In the genomic region with DNA sequence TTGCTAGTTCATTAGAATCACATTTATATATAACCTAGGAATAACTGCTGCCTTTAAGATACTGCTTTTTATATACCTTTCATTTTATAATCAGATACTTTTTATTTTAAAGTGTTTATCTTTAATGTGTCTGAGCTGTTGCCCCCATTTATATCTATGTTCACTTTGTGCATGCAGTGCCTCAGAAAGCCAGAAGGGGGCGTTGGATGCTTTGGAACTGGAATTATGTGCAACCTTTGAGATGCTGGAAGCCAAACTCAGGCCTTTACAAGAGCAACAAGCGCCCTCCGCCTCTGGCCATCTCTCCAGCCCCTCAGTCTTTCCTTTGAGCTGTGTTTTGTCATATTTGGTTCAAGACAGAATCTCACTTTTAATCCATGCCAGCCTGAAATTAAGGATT, we compare ENCODE assay signal across 21 mouse cellular contexts. TPM values are rescaled to one million over a fixed set of nuclear protein-coding genes. Genes with fewer than 3 reads are reported as not detected.
DNase-seq lines count a peak whose midpoint lies in the region; ATAC-seq and TF ChIP-seq lines count a peak whose summit lies in the region.
"Had no signal": no experiment of that assay in that cellular context is flagged by ENCODE, and none has a peak within 500 bp of the region (broad histone marks: within the 10 kb centered on the region; RNA-seq: fewer than 3 reads in every experiment).

No protein-coding gene starts in this region.

- TF ChIP-seq RAD21 in MEL (IDR thresholded peaks at IDR 0.05; ENCODE audit: low read depth, low read length): no peak; the same call in 1 of the 2 replicates

- no peaks in the 10 kb centered on the region for H3K27me3 ChIP-seq in hindbrain, postnatal 0 days (ENCODE audit: insufficient read depth, low read length)
- no peaks in the 10 kb centered on the region for H3K27me3 ChIP-seq in hindbrain, embryonic 13.5 days
- H3K27me3 ChIP-seq in lung, embryonic 14.5 days (ENCODE audit: insufficient read depth, low read length): no peaks in the 10 kb centered on the region
- H3K27me3 ChIP-seq in MEL (ENCODE audit: control insufficient read depth in 1 of 2, insufficient read depth in 2 of 2, low read length in 2 of 2): no peaks in the 10 kb centered on the region
- H3K27me3 ChIP-seq in stomach, postnatal 0 days (ENCODE audit: control insufficient read depth, insufficient read depth, low read length): no peaks in the 10 kb centered on the region
- H3K27me3 ChIP-seq: heart, embryonic 15.5 days; kidney, embryonic 15.5 days; midbrain, embryonic 12.5 days; neural tube, embryonic 15.5 days had no signal

- TF ChIP-seq POLR2A in MEL (IDR thresholded peaks at IDR 0.05; ENCODE audit: control insufficient read depth in 1 of 2, insufficient read depth in 1 of 2, low read depth in 1 of 2, low read length in 2 of 2, poor library complexity in 1 of 2): no peak

- H3K4me2 ChIP-seq in hindbrain, postnatal 0 days (ENCODE audit: low read depth, low read length): no peak overlapping the region
- H3K4me2 ChIP-seq in hindbrain, embryonic 13.5 days: no peak overlapping the region
- H3K4me2 ChIP-seq in lung, embryonic 14.5 days: no peak overlapping the region
- no peak overlapping the region for H3K4me2 ChIP-seq in stomach, postnatal 0 days (replicated peaks; ENCODE audit: low read depth)
- H3K4me2 ChIP-seq: heart, embryonic 15.5 days; kidney, embryonic 15.5 days; midbrain, embryonic 12.5 days; neural tube, embryonic 15.5 days had no signal

- H3K27ac ChIP-seq in hindbrain, postnatal 0 days: no peak overlapping the region
- H3K27ac ChIP-seq in hindbrain, embryonic 13.5 days: no peak overlapping the region
- no peak overlapping the region for H3K27ac ChIP-seq in lung, embryonic 14.5 days (ENCODE audit: low read depth)
- H3K27ac ChIP-seq in MEL (ENCODE audit: control insufficient read depth, low read depth, low read length): no peak overlapping the region
- H3K27ac ChIP-seq in stomach, postnatal 0 days (replicated peaks): no peak overlapping the region
- H3K27ac ChIP-seq: heart, embryonic 15.5 days; kidney, embryonic 15.5 days; midbrain, embryonic 12.5 days; neural tube, embryonic 15.5 days had no signal

- H3K9me3 ChIP-seq in hindbrain, postnatal 0 days (ENCODE audit: low read length): no peaks in the 10 kb centered on the region
- H3K9me3 ChIP-seq in hindbrain, embryonic 13.5 days: no peaks in the 10 kb centered on the region
- H3K9me3 ChIP-seq in lung, embryonic 14.5 days (ENCODE audit: low read depth, low read length): no peaks in the 10 kb centered on the region
- no peaks in the 10 kb centered on the region for H3K9me3 ChIP-seq in MEL (replicated peaks; ENCODE audit: insufficient read depth, low read length)
- H3K9me3 ChIP-seq in stomach, postnatal 0 days (ENCODE audit: control insufficient read depth, low read length): no peaks in the 10 kb centered on the region
- H3K9me3 ChIP-seq: heart, embryonic 15.5 days; kidney, embryonic 15.5 days; midbrain, embryonic 12.5 days; neural tube, embryonic 15.5 days had no signal

- no peak overlapping the region for H3K4me3 ChIP-seq in hindbrain, postnatal 0 days (ENCODE audit: low read length)
- H3K4me3 ChIP-seq in hindbrain, embryonic 13.5 days: no peak overlapping the region
- no peak overlapping the region for H3K4me3 ChIP-seq in lung, embryonic 14.5 days (ENCODE audit: low read depth, low read length)
- no peak overlapping the region for H3K4me3 ChIP-seq in MEL (ENCODE audit: control insufficient read depth in 1 of 2, insufficient read depth in 1 of 2, low read depth in 2 of 2, low read length in 2 of 2)
- no peak overlapping the region for H3K4me3 ChIP-seq in stomach, postnatal 0 days (ENCODE audit: low read depth, low read length)
- H3K4me3 ChIP-seq: heart, embryonic 15.5 days; kidney, embryonic 15.5 days; midbrain, embryonic 12.5 days; myocyte; neural tube, embryonic 15.5 days had no signal

- ATAC-seq in hindbrain, postnatal 0 days: no peak
- ATAC-seq in hindbrain, embryonic 13.5 days (ENCODE audit: low FRiP score): no peak
- ATAC-seq in lung, embryonic 14.5 days (ENCODE audit: insufficient read depth): no peak
- no peak for ATAC-seq in stomach, postnatal 0 days (ENCODE audit: low FRiP score, low TSS enrichment)
- ATAC-seq: activated CD4-positive, CD25-positive, alpha-beta regulatory T cell, adult 4 months; inflammation-experienced regulatory T-cells, adult 6 months had no signal

- no peak for TF ChIP-seq EP300 in MEL (IDR thresholded peaks at IDR 0.05; ENCODE audit: low read depth in 1 of 2, low read length in 2 of 2)
- no peak for TF ChIP-seq EP300 in stomach, postnatal 0 days (optimal IDR thresholded peaks at IDR 0.05)

- no peak overlapping the region for H3K9ac ChIP-seq in hindbrain, postnatal 0 days (replicated peaks; ENCODE audit: low read length)
- no peak overlapping the region for H3K9ac ChIP-seq in hindbrain, embryonic 13.5 days
- H3K9ac ChIP-seq in lung, embryonic 14.5 days: no peak overlapping the region
- no peak overlapping the region for H3K9ac ChIP-seq in MEL (ENCODE audit: control insufficient read depth, low read depth, low read length, poor library complexity, severe bottlenecking)
- H3K9ac ChIP-seq in stomach, postnatal 0 days (ENCODE audit: low read length): no peak overlapping the region
- H3K9ac ChIP-seq: heart, embryonic 15.5 days; kidney, embryonic 15.5 days; midbrain, embryonic 12.5 days; neural tube, embryonic 15.5 days had no signal

- H3K36me3 ChIP-seq in hindbrain, postnatal 0 days (ENCODE audit: insufficient read depth, low read length): peaks cover 3% of the 10 kb centered on the region; the same call in 1 of the 2 replicates
- peaks cover 41% of the 10 kb centered on the region for H3K36me3 ChIP-seq in hindbrain, embryonic 13.5 days
- H3K36me3 ChIP-seq in lung, embryonic 14.5 days (ENCODE audit: insufficient read depth): peaks cover 11% of the 10 kb centered on the region; the same call in 1 of the 2 replicates
- H3K36me3 ChIP-seq in MEL (ENCODE audit: control insufficient read depth in 1 of 2, insufficient read depth in 2 of 2, low read length in 2 of 2): no peaks in the 10 kb centered on the region
- H3K36me3 ChIP-seq in stomach, postnatal 0 days (ENCODE audit: control insufficient read depth, insufficient read depth, low read length): no peaks in the 10 kb centered on the region

- DNase-seq in hindbrain, postnatal 0 days (ENCODE audit: low spot score): no peak
- no peak for DNase-seq in lung, embryonic 14.5 days
- no peak for DNase-seq in lung, postnatal 25 days (ENCODE audit: low spot score)
- DNase-seq in MEL (ENCODE audit: low read depth, low spot score): no peak
- DNase-seq in stomach, postnatal 0 days (ENCODE audit: low spot score): no peak
- no peak for DNase-seq in adipocyte (ENCODE audit: low spot score)
- DNase-seq: adrenal gland, postnatal 36 days; cerebellum, postnatal 10 days; heart, adult 11 months; lung, adult 18-20 months had no signal

- peak; percentile 36 for TF ChIP-seq CTCF in hindbrain, postnatal 0 days (IDR thresholded peaks at IDR 0.05; ENCODE audit: low read depth)
- TF ChIP-seq CTCF in lung, embryonic 14.5 days (IDR thresholded peaks at IDR 0.05; ENCODE audit: low read depth): peak; percentile 32
- peak; percentile 29 to 45 (median 40) for TF ChIP-seq CTCF in MEL (IDR thresholded peaks at IDR 0.05 in 2 of 3, conservative IDR thresholded peaks at IDR 0.05 in 1 of 3; ENCODE audit: control insufficient read depth in 1 of 3, insufficient read depth in 1 of 3, low read depth in 2 of 3, low read length in 3 of 3, poor library complexity in 1 of 3, severe bottlenecking in 1 of 3)
- peak; percentile 47 for TF ChIP-seq CTCF in stomach, postnatal 0 days (IDR thresholded peaks at IDR 0.05; ENCODE audit: low read depth)

- H3K79me2 ChIP-seq in MEL (ENCODE audit: control insufficient read depth, insufficient read depth, low read length, poor library complexity): no peaks in the 10 kb centered on the region

- 72% methylated on average over 3 of the region's 3 CpGs for WGBS in hindbrain, postnatal 0 days
- WGBS in hindbrain, embryonic 13.5 days: 73% methylated on average over 3 of the region's 3 CpGs
- 65% methylated on average over 3 of the region's 3 CpGs for WGBS in lung, embryonic 14.5 days
- WGBS in stomach, postnatal 0 days: 69% methylated on average over 3 of the region's 3 CpGs

- no peaks in the 10 kb centered on the region for H3K4me1 ChIP-seq in hindbrain, postnatal 0 days (ENCODE audit: insufficient read depth, low read length)
- peaks cover 18% of the 10 kb centered on the region for H3K4me1 ChIP-seq in hindbrain, embryonic 13.5 days (replicated peaks)
- peaks cover 5% of the 10 kb centered on the region; the same call in 1 of the 2 replicates for H3K4me1 ChIP-seq in lung, embryonic 14.5 days (ENCODE audit: insufficient read depth)
- no peaks in the 10 kb centered on the region for H3K4me1 ChIP-seq in MEL (ENCODE audit: control insufficient read depth in 1 of 2, insufficient read depth in 2 of 2, low read length in 2 of 2)
- H3K4me1 ChIP-seq in stomach, postnatal 0 days (replicated peaks; ENCODE audit: control insufficient read depth, insufficient read depth): no peaks in the 10 kb centered on the region

RNA-seq across cellular contexts. Expression of a gene that starts 4.1 kb away (rescaled TPM):
- 48.4 and 70.7 TPM in 2 replicates for total RNA-seq in hindbrain, postnatal 0 days (2014; rRNA removed)
- polyA plus RNA-seq in hindbrain, postnatal 0 days (2015; fragmentation: Nextera tagmentation; extraction: Ambion mirVana): 21.0 and 22.3 TPM in 2 replicates
- polyA plus RNA-seq in hindbrain, embryonic 13.5 days (2015; fragmentation: Nextera tagmentation; extraction: Ambion mirVana): 4.3 and 4.6 TPM in 2 replicates
- polyA plus RNA-seq in lung, embryonic 14.5 days (2014; fragmentation: Nextera tagmentation; extraction: Ambion mirVana): 9.8 and 12.9 TPM in 2 replicates
- total RNA-seq in MEL (2012; rRNA removed): not detected in 2 replicates
- polyA plus RNA-seq in MEL (2012; ENCODE audit: insufficient read depth in 1 of 2, insufficient read length in 2 of 2, low read depth in 1 of 2, low replicate concordance in 2 of 2, missing spikeins in 1 of 2): not detected
- polyA plus RNA-seq in stomach, postnatal 0 days (2015; fragmentation: Nextera tagmentation; extraction: Ambion mirVana): 4.5 and 4.8 TPM in 2 replicates

RNA-seq across cellular contexts. Expression of a gene that starts 5.8 kb away (rescaled TPM):
- total RNA-seq in hindbrain, postnatal 0 days (2014; rRNA removed): 34.6 and 38.2 TPM in 2 replicates
- 42.3 and 45.1 TPM in 2 replicates for polyA plus RNA-seq in hindbrain, postnatal 0 days (2015; fragmentation: Nextera tagmentation; extraction: Ambion mirVana)
- 36.0 and 36.9 TPM in 2 replicates for polyA plus RNA-seq in hindbrain, embryonic 13.5 days (2015; fragmentation: Nextera tagmentation; extraction: Ambion mirVana)
- 9.0 and 10.9 TPM in 2 replicates for polyA plus RNA-seq in lung, embryonic 14.5 days (2014; fragmentation: Nextera tagmentation; extraction: Ambion mirVana)
- 3.2 TPM in 2 replicates for total RNA-seq in MEL (2012; rRNA removed)
- 1 to 10 TPM in 1 of 2 experiments, not detected in 1; 5.3 TPM for polyA plus RNA-seq in MEL (2012; ENCODE audit: insufficient read depth in 1 of 2, insufficient read length in 2 of 2, low read depth in 1 of 2, low replicate concordance in 2 of 2, missing spikeins in 1 of 2)
- 7.2 and 7.9 TPM in 2 replicates for polyA plus RNA-seq in stomach, postnatal 0 days (2015; fragmentation: Nextera tagmentation; extraction: Ambion mirVana)

RNA-seq across cellular contexts. Expression of a gene that starts 19.2 kb away (rescaled TPM):
- 2.1 and 3.6 TPM in 2 replicates for total RNA-seq in hindbrain, postnatal 0 days (2014; rRNA removed)
- polyA plus RNA-seq in hindbrain, postnatal 0 days (2015; fragmentation: Nextera tagmentation; extraction: Ambion mirVana): 5.1 and 7.1 TPM in 2 replicates
- polyA plus RNA-seq in hindbrain, embryonic 13.5 days (2015; fragmentation: Nextera tagmentation; extraction: Ambion mirVana): 0.74 and 1.2 TPM in 2 replicates
- polyA plus RNA-seq in lung, embryonic 14.5 days (2014; fragmentation: Nextera tagmentation; extraction: Ambion mirVana): 0.15 TPM in 1 of 2 replicates, not detected in the other
- total RNA-seq in MEL (2012; rRNA removed): not detected in 2 replicates
- polyA plus RNA-seq in MEL (2012; ENCODE audit: insufficient read depth in 1 of 2, insufficient read length in 2 of 2, low read depth in 1 of 2, low replicate concordance in 2 of 2, missing spikeins in 1 of 2): not detected
- 0.22 and 0.33 TPM in 2 replicates for polyA plus RNA-seq in stomach, postnatal 0 days (2015; fragmentation: Nextera tagmentation; extraction: Ambion mirVana)
- total RNA-seq: hematopoietic stem cell, adult 5-6 weeks had no signal
- polyA plus RNA-seq: activated CD4-positive, CD25-positive, alpha-beta regulatory T cell, adult 4 months; C2C12; heart, embryonic 15.5 days; inflammation-experienced regulatory T-cells, adult 6 months; limb, embryonic 11.5 days; myocyte had no signal

RNA-seq across cellular contexts. Expression of a gene that starts 30.3 kb away (rescaled TPM):
- total RNA-seq in hindbrain, postnatal 0 days (2014; rRNA removed): 20.1 and 24.8 TPM in 2 replicates
- polyA plus RNA-seq in hindbrain, postnatal 0 days (2015; fragmentation: Nextera tagmentation; extraction: Ambion mirVana): 17.0 and 20.2 TPM in 2 replicates
- 22.2 and 24.5 TPM in 2 replicates for polyA plus RNA-seq in hindbrain, embryonic 13.5 days (2015; fragmentation: Nextera tagmentation; extraction: Ambion mirVana)
- polyA plus RNA-seq in lung, embryonic 14.5 days (2014; fragmentation: Nextera tagmentation; extraction: Ambion mirVana): 0.43 and 0.66 TPM in 2 replicates
- 0.15 and 0.16 TPM in 2 replicates for total RNA-seq in MEL (2012; rRNA removed)
- polyA plus RNA-seq in MEL (2012; ENCODE audit: insufficient read depth in 1 of 2, insufficient read length in 2 of 2, low read depth in 1 of 2, low replicate concordance in 2 of 2, missing spikeins in 1 of 2): under 1 TPM in 1 of 2 experiments, not detected in 1; 0.57 TPM
- polyA plus RNA-seq in stomach, postnatal 0 days (2015; fragmentation: Nextera tagmentation; extraction: Ambion mirVana): 0.92 and 0.96 TPM in 2 replicates
- total RNA-seq: hematopoietic stem cell, adult 5-6 weeks had no signal
- polyA plus RNA-seq: inflammation-experienced regulatory T-cells, adult 6 months had no signal

RNA-seq across cellular contexts. Expression of a gene that starts 40.1 kb away (rescaled TPM):
- 71.6 and 82.9 TPM in 2 replicates for total RNA-seq in hindbrain, postnatal 0 days (2014; rRNA removed)
- 125 and 131 TPM in 2 replicates for polyA plus RNA-seq in hindbrain, postnatal 0 days (2015; fragmentation: Nextera tagmentation; extraction: Ambion mirVana)
- 134 and 136 TPM in 2 replicates for polyA plus RNA-seq in hindbrain, embryonic 13.5 days (2015; fragmentation: Nextera tagmentation; extraction: Ambion mirVana)
- 162 and 174 TPM in 2 replicates for polyA plus RNA-seq in lung, embryonic 14.5 days (2014; fragmentation: Nextera tagmentation; extraction: Ambion mirVana)
- 142 and 167 TPM in 2 replicates for total RNA-seq in MEL (2012; rRNA removed)
- 100 to 1,000 TPM in 1 of 2 experiments, not detected in 1; 216 TPM for polyA plus RNA-seq in MEL (2012; ENCODE audit: insufficient read depth in 1 of 2, insufficient read length in 2 of 2, low read depth in 1 of 2, low replicate concordance in 2 of 2, missing spikeins in 1 of 2)
- polyA plus RNA-seq in stomach, postnatal 0 days (2015; fragmentation: Nextera tagmentation; extraction: Ambion mirVana): 69.4 and 69.6 TPM in 2 replicates
